Mouse (Mus musculus) thymus, adult 2 months (tissue): ENCODE data around the gene Olfr550.

Experiments
- CTCF ChIP-seq: fragments of 200-500 bp; IDR thresholded peaks from 2 replicates; pipeline ENCODE4 v1.5.1; 2012; ENCODE audit warnings: mild to moderate bottlenecking, control low read depth, low read length, moderate library complexity, borderline replicate concordance; ENCODE audit not compliant: control insufficient read depth, poor library complexity, insufficient read depth; ENCODE audit errors: extremely low read depth
- POLR2A ChIP-seq: fragments of 200-500 bp; IDR thresholded peaks from 2 replicates; pipeline ENCODE4 v1.6.1; 2012; ENCODE audit warnings: mild to moderate bottlenecking, low read length, control low read depth, moderate library complexity; ENCODE audit not compliant: control insufficient read depth, poor library complexity, insufficient read depth; ENCODE audit errors: extremely low read depth

DNA sequence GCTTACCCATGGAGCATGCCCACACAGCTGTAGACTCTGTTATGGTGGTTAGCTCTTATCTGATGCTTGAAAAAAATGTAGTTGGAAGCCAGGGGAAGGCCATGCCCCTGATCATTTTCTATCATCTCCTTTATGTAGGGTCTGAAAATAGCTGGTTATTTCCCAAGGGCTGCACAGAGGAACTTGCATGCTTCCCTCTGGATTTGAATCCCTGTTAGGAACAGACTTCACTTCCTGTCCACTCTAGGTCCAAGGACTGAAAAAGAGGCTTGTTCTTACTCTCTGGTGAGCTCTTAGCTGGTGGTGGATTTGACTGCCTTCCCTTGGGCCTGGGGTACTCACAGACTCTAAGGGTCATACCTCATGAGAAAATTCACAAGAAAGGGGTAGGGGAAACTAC, 46.9 kb downstream of the Olfr550 start, which contains the start of gene Olfr553:
- TF ChIP-seq CTCF (no peak), POLR2A (no peak)
